Mouse (Mus musculus): ENCODE data around the gene Asah2. TPM values are rescaled to one million over a fixed set of nuclear protein-coding genes. Genes with fewer than 3 reads are reported as not detected.

Asah2 gene
- 1.2 and 1.6 TPM in 2 replicates for polyA plus RNA-seq (2014; fragmentation: Nextera tagmentation; extraction: Ambion mirVana)

- Histone ChIP-seq H3K36me3 (ENCODE audit: control insufficient read depth, insufficient read depth, low read length) (no peaks in the 10 kb centered on the region), H3K9ac (replicated peaks; ENCODE audit: low read depth, low read length) (peak within 1 kb of the TSS; percentile 73), H3K4me1 (ENCODE audit: control insufficient read depth, insufficient read depth, low read length) (no peaks in the 10 kb centered on the region), H3K27ac (ENCODE audit: low read depth, low read length) (peak within 1 kb of the TSS; percentile 75), H3K4me2 (ENCODE audit: low read depth, low read length) (peak within 1 kb of the TSS; percentile 66), H3K9me3 (ENCODE audit: control insufficient read depth, low read length) (no peaks in the 10 kb centered on the region), H3K4me3 (ENCODE audit: low read depth, low read length) (peak within 1 kb of the TSS; percentile 54), H3K27me3 (ENCODE audit: control insufficient read depth, insufficient read depth, low read length) (no peaks in the 10 kb centered on the region)
- under 1% methylated on average over 28 of the region's 28 CpGs for WGBS
- peak; percentile 97 for ATAC-seq (ENCODE audit: low read depth)
These were observed at the start of gene Asah2 for GRCm38 (mm10) chr19:32107771-32108306. Asah2 (minus strand) TSS chr19:32108211.

GRCm38 (mm10) chr19:32157045-32157444 is 49.0 kb upstream of the Asah2 start:
- H3K4me1 ChIP-seq (ENCODE audit: control insufficient read depth, insufficient read depth, low read length): no peaks in the 10 kb centered on the region
- no peaks in the 10 kb centered on the region for H3K36me3 ChIP-seq (ENCODE audit: control insufficient read depth, insufficient read depth, low read length)
- ATAC-seq (ENCODE audit: low read depth): no peak
- no peak overlapping the region for H3K27ac ChIP-seq (ENCODE audit: low read depth, low read length)
- H3K4me2 ChIP-seq (ENCODE audit: low read depth, low read length): no peak overlapping the region
- H3K9ac ChIP-seq (replicated peaks; ENCODE audit: low read depth, low read length): no peak overlapping the region
- no peaks in the 10 kb centered on the region for H3K9me3 ChIP-seq (ENCODE audit: control insufficient read depth, low read length)
- 97% methylated on average over 6 of the region's 6 CpGs for WGBS
- no peak overlapping the region for H3K4me3 ChIP-seq (ENCODE audit: low read depth, low read length)
- H3K27me3 ChIP-seq (ENCODE audit: control insufficient read depth, insufficient read depth, low read length): no peaks in the 10 kb centered on the region

GRCm38 (mm10) chr19:32152529-32152928 is 44.5 kb upstream of the Asah2 start:
- H3K9me3 ChIP-seq (ENCODE audit: control insufficient read depth, low read length): no peaks in the 10 kb centered on the region

GRCm38 (mm10) chr19:32148710-32149109 is 40.7 kb upstream of the Asah2 start:
- no peaks in the 10 kb centered on the region for H3K27me3 ChIP-seq (ENCODE audit: control insufficient read depth, insufficient read depth, low read length)
- H3K4me2 ChIP-seq (ENCODE audit: low read depth, low read length): no peak overlapping the region
- H3K27ac ChIP-seq (ENCODE audit: low read depth, low read length): no peak overlapping the region
- no peaks in the 10 kb centered on the region for H3K9me3 ChIP-seq (ENCODE audit: control insufficient read depth, low read length)
- no peaks in the 10 kb centered on the region for H3K36me3 ChIP-seq (ENCODE audit: control insufficient read depth, insufficient read depth, low read length)
- H3K4me1 ChIP-seq (ENCODE audit: control insufficient read depth, insufficient read depth, low read length): no peaks in the 10 kb centered on the region
- 95% methylated on average over 5 of the region's 5 CpGs for WGBS
- H3K9ac ChIP-seq (replicated peaks; ENCODE audit: low read depth, low read length): no peak overlapping the region
- ATAC-seq (ENCODE audit: low read depth): no peak
- no peak overlapping the region for H3K4me3 ChIP-seq (ENCODE audit: low read depth, low read length)

More at GRCm38 (mm10) chr19:32152529-32152928, 44.5 kb upstream of the Asah2 start:
- no peaks in the 10 kb centered on the region for H3K36me3 ChIP-seq (ENCODE audit: control insufficient read depth, insufficient read depth, low read length)
- no peak overlapping the region for H3K4me2 ChIP-seq (ENCODE audit: low read depth, low read length)
- no peaks in the 10 kb centered on the region for H3K4me1 ChIP-seq (ENCODE audit: control insufficient read depth, insufficient read depth, low read length)
- WGBS: 82% methylated on average over 6 of the region's 6 CpGs
- no peak overlapping the region for H3K27ac ChIP-seq (ENCODE audit: low read depth, low read length)
- H3K27me3 ChIP-seq (ENCODE audit: control insufficient read depth, insufficient read depth, low read length): no peaks in the 10 kb centered on the region
- no peak overlapping the region for H3K4me3 ChIP-seq (ENCODE audit: low read depth, low read length)
- no peak for ATAC-seq (ENCODE audit: low read depth)
- no peak overlapping the region for H3K9ac ChIP-seq (replicated peaks; ENCODE audit: low read depth, low read length)

- WGBS: 83% methylated on average over 6 of the region's 6 CpGs
- no peaks in the 10 kb centered on the region for H3K27me3 ChIP-seq (ENCODE audit: control insufficient read depth, insufficient read depth, low read length)
These were observed 34.4 kb upstream of the Asah2 start for GRCm38 (mm10) chr19:32142383-32142782.

GRCm38 (mm10) chr19:32138361-32139088 is 30.5 kb upstream of the Asah2 start:
- Histone ChIP-seq H3K9ac (replicated peaks; ENCODE audit: low read depth, low read length) (no peak overlapping the region), H3K36me3 (ENCODE audit: control insufficient read depth, insufficient read depth, low read length) (no peaks in the 10 kb centered on the region), H3K4me2 (ENCODE audit: low read depth, low read length) (no peak overlapping the region), H3K4me1 (ENCODE audit: control insufficient read depth, insufficient read depth, low read length) (no peaks in the 10 kb centered on the region), H3K27ac (ENCODE audit: low read depth, low read length) (no peak overlapping the region), H3K9me3 (ENCODE audit: control insufficient read depth, low read length) (no peaks in the 10 kb centered on the region), H3K27me3 (ENCODE audit: control insufficient read depth, insufficient read depth, low read length) (no peaks in the 10 kb centered on the region), H3K4me3 (ENCODE audit: low read depth, low read length) (no peak overlapping the region)
- no peak for ATAC-seq (ENCODE audit: low read depth)
- 82% methylated on average over 14 of the region's 14 CpGs for WGBS

More at GRCm38 (mm10) chr19:32142383-32142782, 34.4 kb upstream of the Asah2 start:
- Histone ChIP-seq H3K4me2 (ENCODE audit: low read depth, low read length) (no peak overlapping the region), H3K4me1 (ENCODE audit: control insufficient read depth, insufficient read depth, low read length) (no peaks in the 10 kb centered on the region), H3K27ac (ENCODE audit: low read depth, low read length) (no peak overlapping the region), H3K36me3 (ENCODE audit: control insufficient read depth, insufficient read depth, low read length) (no peaks in the 10 kb centered on the region), H3K4me3 (ENCODE audit: low read depth, low read length) (no peak overlapping the region), H3K9ac (replicated peaks; ENCODE audit: low read depth, low read length) (no peak overlapping the region), H3K9me3 (ENCODE audit: control insufficient read depth, low read length) (no peaks in the 10 kb centered on the region)
- ATAC-seq (ENCODE audit: low read depth): no peak

- Histone ChIP-seq H3K4me2 (ENCODE audit: low read depth, low read length) (no peak overlapping the region), H3K27me3 (ENCODE audit: control insufficient read depth, insufficient read depth, low read length) (no peaks in the 10 kb centered on the region), H3K9me3 (ENCODE audit: control insufficient read depth, low read length) (no peaks in the 10 kb centered on the region), H3K4me1 (ENCODE audit: control insufficient read depth, insufficient read depth, low read length) (no peaks in the 10 kb centered on the region), H3K9ac (replicated peaks; ENCODE audit: low read depth, low read length) (no peak overlapping the region), H3K4me3 (ENCODE audit: low read depth, low read length) (no peak overlapping the region), H3K36me3 (ENCODE audit: control insufficient read depth, insufficient read depth, low read length) (no peaks in the 10 kb centered on the region), H3K27ac (ENCODE audit: low read depth, low read length) (no peak overlapping the region)
- 86% methylated on average over 5 of the region's 5 CpGs for WGBS
- no peak for ATAC-seq (ENCODE audit: low read depth)
These were observed 29.9 kb upstream of the Asah2 start for GRCm38 (mm10) chr19:32137904-32138303.

GRCm38 (mm10) chr19:32136888-32137625 is 29.0 kb upstream of the Asah2 start:
- no peaks in the 10 kb centered on the region for H3K27me3 ChIP-seq (ENCODE audit: control insufficient read depth, insufficient read depth, low read length)

More at GRCm38 (mm10) chr19:32136888-32137625, 29.0 kb upstream of the Asah2 start:
- Histone ChIP-seq H3K36me3 (ENCODE audit: control insufficient read depth, insufficient read depth, low read length) (no peaks in the 10 kb centered on the region), H3K4me3 (ENCODE audit: low read depth, low read length) (no peak overlapping the region), H3K9me3 (ENCODE audit: control insufficient read depth, low read length) (no peaks in the 10 kb centered on the region), H3K4me2 (ENCODE audit: low read depth, low read length) (no peak overlapping the region), H3K27ac (ENCODE audit: low read depth, low read length) (no peak overlapping the region), H3K4me1 (ENCODE audit: control insufficient read depth, insufficient read depth, low read length) (no peaks in the 10 kb centered on the region), H3K9ac (replicated peaks; ENCODE audit: low read depth, low read length) (no peak overlapping the region)
- WGBS: 61% methylated on average over 4 of the region's 4 CpGs
- no peak for ATAC-seq (ENCODE audit: low read depth)
